Mouse (Mus musculus) ovary, postnatal 10 days (tissue): ENCODE results near the gene Trrap.

Experiments used
- DNase-seq: peaks from one replicate; pipeline ENCODE4 v3.0.0; 2022; ENCODE audit warnings: low spot score

The Trrap gene

GRCm38 (mm10) chr5:144780654-144781053, 13.1 kb downstream of the Trrap start:
- DNase-seq, result no peak

- no peak for DNase-seq
Observed at GRCm38 (mm10) chr5:144786464-144786863, 18.9 kb downstream of the Trrap start.

- DNase-seq, result no peak
Observed at GRCm38 (mm10) chr5:144793374-144793773, 25.8 kb downstream of the Trrap start.

GRCm38 (mm10) chr5:144794687-144795086, 27.2 kb downstream of the Trrap start:
- DNase-seq, result no peak

GRCm38 (mm10) chr5:144797116-144797515, 29.6 kb downstream of the Trrap start:
- no peak for DNase-seq

- DNase-seq, result no peak
Observed at GRCm38 (mm10) chr5:144803066-144803465, 35.5 kb downstream of the Trrap start.

- DNase-seq, result no peak
Observed at GRCm38 (mm10) chr5:144804181-144804580, 36.6 kb downstream of the Trrap start.

GRCm38 (mm10) chr5:144806931-144807330, 39.4 kb downstream of the Trrap start:
- no peak for DNase-seq

GRCm38 (mm10) chr5:144828365-144829102, 61.0 kb downstream of the Trrap start:
- no peak for DNase-seq

GRCm38 (mm10) chr5:144829631-144830030, 62.1 kb downstream of the Trrap start:
- DNase-seq, result no peak

- DNase-seq, result no peak
Observed at GRCm38 (mm10) chr5:144831840-144832469, 64.4 kb downstream of the Trrap start.

GRCm38 (mm10) chr5:144836100-144836499, 68.6 kb downstream of the Trrap start:
- DNase-seq, result no peak

GRCm38 (mm10) chr5:144845352-144845751, 77.8 kb downstream of the Trrap start:
- DNase-seq, result no peak

- DNase-seq, result no peak
Observed at GRCm38 (mm10) chr5:144848735-144849134, 81.2 kb downstream of the Trrap start.

- DNase-seq, result no peak
Observed at GRCm38 (mm10) chr5:144849932-144850331, 82.4 kb downstream of the Trrap start.

- DNase-seq, result no peak
Observed at GRCm38 (mm10) chr5:144851820-144852219, 84.3 kb downstream of the Trrap start.

- DNase-seq, result no peak
Observed at GRCm38 (mm10) chr5:144853931-144854330, 86.4 kb downstream of the Trrap start.

GRCm38 (mm10) chr5:144855936-144856335, 88.4 kb downstream of the Trrap start:
- no peak for DNase-seq

- no peak for DNase-seq
Observed at GRCm38 (mm10) chr5:144858527-144858926, 91.0 kb downstream of the Trrap start.

- DNase-seq, result no peak
Observed at GRCm38 (mm10) chr5:144859284-144859683, 91.8 kb downstream of the Trrap start.

- DNase-seq, result no peak
Observed at GRCm38 (mm10) chr5:144860913-144861312, 93.4 kb downstream of the Trrap start.

- no peak for DNase-seq
Observed at GRCm38 (mm10) chr5:144866923-144867322, 99.4 kb downstream of the Trrap start.

- no peak for DNase-seq
Observed at GRCm38 (mm10) chr5:144869466-144869865, 101.9 kb downstream of the Trrap start.

GRCm38 (mm10) chr5:144870782-144871181, 103.2 kb downstream of the Trrap start:
- no peak for DNase-seq
